Mouse (Mus musculus) lung, adult 2 months (tissue): Measurements from ENCODE around the gene Gm17657.

Source experiments
- CTCF ChIP-seq: fragments of 200-500 bp; IDR thresholded peaks from 2 replicates; pipeline ENCODE4 v1.5.1; 2011; ENCODE audit warnings: mild to moderate bottlenecking, low read length, control low read depth; ENCODE audit not compliant: insufficient read depth
- POLR2A ChIP-seq: fragments of 200-500 bp; IDR thresholded peaks from 2 replicates; pipeline ENCODE4 v1.6.1; 2011; ENCODE audit warnings: low read depth, mild to moderate bottlenecking, control low read depth, low read length, borderline replicate concordance; ENCODE audit errors: extremely low read depth

GRCm38 (mm10) chr17:29579579-29580126 lies 30.2 kb upstream of the Gm17657 start:
- no peak for TF ChIP-seq CTCF
- TF ChIP-seq POLR2A = no peak
